Mouse (Mus musculus): ENCODE results near the gene Nadk. TPM values are rescaled to one million over a fixed set of nuclear protein-coding genes. Genes with fewer than 3 reads are reported as not detected.

The Nadk gene
- total and polyA plus RNA-seq, 2 experiments from 2014 or later = 48.2 to 81.6 TPM

DNA sequence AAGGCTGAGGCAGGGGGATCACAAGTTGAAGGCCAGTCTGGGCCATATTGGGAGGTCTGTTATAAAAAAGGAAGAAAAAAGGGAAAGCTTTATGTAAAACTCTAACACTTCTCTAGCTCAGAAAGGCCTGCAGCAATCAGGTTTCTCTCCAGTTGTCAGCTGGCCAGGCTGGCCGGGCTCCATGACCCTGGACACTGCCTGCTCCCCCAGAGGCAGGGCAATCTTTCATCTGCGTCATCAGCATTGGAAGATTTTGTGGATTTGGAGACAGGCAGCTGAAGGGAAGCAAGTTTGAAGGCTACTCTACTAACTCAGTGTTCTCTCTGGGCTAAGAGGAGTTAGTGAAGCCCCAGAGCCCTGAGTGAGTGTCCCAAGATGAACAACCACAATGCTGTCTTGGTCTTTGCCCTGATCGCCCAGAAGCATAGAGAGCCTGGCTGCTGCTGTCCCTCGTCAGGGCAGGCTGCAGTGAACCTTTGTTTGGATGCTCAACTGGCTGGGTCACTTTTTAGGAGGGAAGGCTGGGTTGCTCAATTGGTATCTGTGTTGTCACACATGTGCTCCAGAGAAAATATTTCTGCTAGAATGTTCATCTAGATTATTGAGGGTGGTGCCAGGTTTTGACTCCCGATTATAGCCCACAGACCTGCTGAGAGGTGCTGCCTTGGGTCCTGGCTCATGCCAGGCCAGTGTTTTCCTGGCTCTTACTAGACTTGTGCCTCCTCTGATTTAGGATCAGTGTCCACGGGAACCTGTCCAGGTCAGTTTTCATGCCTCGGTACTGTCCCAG is 16.4 kb downstream of the Nadk start:
- no peak overlapping the region for H3K4me2 ChIP-seq (ENCODE audit: low read depth, low read length, poor library complexity, severe bottlenecking)
- no peaks in the 10 kb centered on the region for H3K27me3 ChIP-seq (ENCODE audit: insufficient read depth, low read length)
- DNase-seq (ENCODE audit: low spot score) (no peak), ATAC-seq (ENCODE audit: low FRiP score) (no peak)
- H3K4me1 ChIP-seq (ENCODE audit: insufficient read depth, low read length) = no peaks in the 10 kb centered on the region
- H3K36me3 ChIP-seq (ENCODE audit: insufficient read depth, low read length) = peaks cover 36% of the 10 kb centered on the region
- no peaks in the 10 kb centered on the region for H3K9me3 ChIP-seq (ENCODE audit: low read length)
- H3K4me3 ChIP-seq (ENCODE audit: low read depth, low read length) = no peak overlapping the region
- H3K27ac ChIP-seq (ENCODE audit: low read depth, low read length) = no peak overlapping the region
- no peak overlapping the region for H3K9ac ChIP-seq (replicated peaks; ENCODE audit: low read length, poor library complexity, severe bottlenecking)
- no peak for TF ChIP-seq CTCF (IDR thresholded peaks at IDR 0.05)
- 91% methylated on average over 7 of the region's 7 CpGs for WGBS

DNA sequence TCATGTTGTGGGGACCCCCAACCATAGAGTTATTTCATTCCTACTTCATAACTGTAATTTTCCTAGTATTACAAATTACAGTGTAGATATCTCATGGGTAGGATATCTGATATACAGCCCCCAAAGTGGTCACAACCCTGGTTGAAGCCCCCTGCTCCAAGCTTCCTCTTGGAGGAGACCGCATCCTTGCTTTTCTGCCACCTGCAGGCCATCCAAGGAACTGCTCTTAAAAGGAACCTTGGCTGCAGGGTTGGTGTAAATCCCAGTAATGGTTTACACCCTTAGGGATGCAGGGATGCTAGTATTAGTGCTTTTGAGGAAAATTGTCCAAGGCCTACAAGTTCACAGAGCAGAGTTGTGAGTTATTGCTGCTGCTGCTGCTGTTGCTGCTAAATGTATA is 18.2 kb downstream of the Nadk start:
- Histone ChIP-seq H3K36me3 (ENCODE audit: insufficient read depth, low read length) (peaks cover 55% of the 10 kb centered on the region), H3K27ac (ENCODE audit: low read depth, low read length) (no peak overlapping the region), H3K9me3 (ENCODE audit: low read length) (no peaks in the 10 kb centered on the region), H3K4me2 (ENCODE audit: low read depth, low read length, poor library complexity, severe bottlenecking) (no peak overlapping the region), H3K4me3 (ENCODE audit: low read depth, low read length) (no peak overlapping the region), H3K27me3 (ENCODE audit: insufficient read depth, low read length) (no peaks in the 10 kb centered on the region), H3K9ac (replicated peaks; ENCODE audit: low read length, poor library complexity, severe bottlenecking) (no peak overlapping the region), H3K4me1 (ENCODE audit: insufficient read depth, low read length) (no peaks in the 10 kb centered on the region)
- DNase-seq (ENCODE audit: low spot score) = peak; percentile 59
- ATAC-seq (ENCODE audit: low FRiP score) = no peak
- peak; percentile 88 for TF ChIP-seq CTCF (IDR thresholded peaks at IDR 0.05)
- 32% methylated on average over 1 of the region's 1 CpGs for WGBS

DNA sequence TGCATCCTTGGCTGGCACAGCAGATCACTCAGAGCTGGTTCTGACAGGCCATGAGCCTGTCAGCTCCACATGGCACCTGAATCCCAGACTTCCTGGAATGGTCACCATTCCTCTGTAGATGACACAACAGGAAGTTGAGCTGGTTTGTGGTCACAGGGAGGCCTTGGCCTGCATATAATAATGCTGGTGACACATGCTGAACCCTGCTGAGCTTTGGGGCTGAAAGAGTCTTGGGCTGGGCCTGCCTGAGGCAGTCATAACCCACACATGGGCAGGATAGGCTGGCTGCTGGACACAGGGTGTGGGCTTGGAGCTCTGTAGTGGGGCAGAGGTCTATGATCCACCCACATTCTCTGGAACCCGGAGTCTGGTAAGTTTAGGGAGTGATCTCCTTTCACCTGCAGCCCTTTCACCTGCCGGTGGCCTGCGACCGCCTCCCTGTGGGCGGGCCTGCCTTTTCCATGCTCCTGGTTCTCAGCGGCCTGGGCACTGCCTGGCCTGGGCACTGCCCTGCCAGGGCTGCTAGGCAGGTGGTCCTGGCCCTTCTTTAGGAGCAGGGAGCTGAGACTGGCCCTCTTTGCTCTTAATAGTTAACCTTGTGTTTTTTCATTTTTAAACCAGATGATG is 20.2 kb downstream of the Nadk start:
- H3K9ac ChIP-seq (replicated peaks; ENCODE audit: low read length, poor library complexity, severe bottlenecking) = no peak overlapping the region
- no peak overlapping the region for H3K27ac ChIP-seq (ENCODE audit: low read depth, low read length)
- ATAC-seq (ENCODE audit: low FRiP score) = no peak
- TF ChIP-seq CTCF (IDR thresholded peaks at IDR 0.05) = no peak
- 91% methylated on average over 6 of the region's 6 CpGs for WGBS
- H3K4me1 ChIP-seq (ENCODE audit: insufficient read depth, low read length) = no peaks in the 10 kb centered on the region
- no peaks in the 10 kb centered on the region for H3K27me3 ChIP-seq (ENCODE audit: insufficient read depth, low read length)
- no peak overlapping the region for H3K4me3 ChIP-seq (ENCODE audit: low read depth, low read length)
- H3K36me3 ChIP-seq (ENCODE audit: insufficient read depth, low read length) = peaks cover 66% of the 10 kb centered on the region
- no peak for DNase-seq (ENCODE audit: low spot score)
- H3K9me3 ChIP-seq (ENCODE audit: low read length) = no peaks in the 10 kb centered on the region
- no peak overlapping the region for H3K4me2 ChIP-seq (ENCODE audit: low read depth, low read length, poor library complexity, severe bottlenecking)

DNA sequence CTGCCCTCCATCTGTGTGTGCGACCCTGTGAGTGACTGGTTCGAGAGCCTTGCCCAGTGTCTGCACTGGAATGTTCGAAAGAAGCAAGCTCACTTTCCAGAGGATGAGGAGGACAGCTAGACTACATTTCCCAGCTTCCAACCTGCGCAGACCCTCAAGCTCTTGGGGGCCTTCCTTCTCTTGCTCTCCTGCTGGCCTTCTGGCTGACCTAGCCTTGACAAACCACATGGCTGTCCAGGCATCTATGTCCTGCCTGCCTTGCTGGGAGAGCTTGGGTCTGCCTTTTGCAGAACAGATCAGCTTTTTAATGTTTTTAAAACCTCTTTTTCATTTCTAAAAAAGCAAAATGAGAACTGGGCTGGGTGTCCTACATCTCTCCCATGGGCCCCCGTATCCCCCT is 27.2 kb downstream of the Nadk start:
- Histone ChIP-seq H3K27ac (ENCODE audit: low read depth, low read length) (no peak overlapping the region), H3K4me3 (ENCODE audit: low read depth, low read length) (no peak overlapping the region), H3K27me3 (ENCODE audit: insufficient read depth, low read length) (no peaks in the 10 kb centered on the region), H3K4me2 (ENCODE audit: low read depth, low read length, poor library complexity, severe bottlenecking) (no peak overlapping the region), H3K4me1 (ENCODE audit: insufficient read depth, low read length) (no peaks in the 10 kb centered on the region), H3K9ac (replicated peaks; ENCODE audit: low read length, poor library complexity, severe bottlenecking) (no peak overlapping the region), H3K9me3 (ENCODE audit: low read length) (no peaks in the 10 kb centered on the region), H3K36me3 (ENCODE audit: insufficient read depth, low read length) (peaks cover 61% of the 10 kb centered on the region)
- no peak for TF ChIP-seq CTCF (IDR thresholded peaks at IDR 0.05)
- 91% methylated on average over 5 of the region's 5 CpGs for WGBS
- DNase-seq (ENCODE audit: low spot score) (no peak), ATAC-seq (ENCODE audit: low FRiP score) (no peak)

DNA sequence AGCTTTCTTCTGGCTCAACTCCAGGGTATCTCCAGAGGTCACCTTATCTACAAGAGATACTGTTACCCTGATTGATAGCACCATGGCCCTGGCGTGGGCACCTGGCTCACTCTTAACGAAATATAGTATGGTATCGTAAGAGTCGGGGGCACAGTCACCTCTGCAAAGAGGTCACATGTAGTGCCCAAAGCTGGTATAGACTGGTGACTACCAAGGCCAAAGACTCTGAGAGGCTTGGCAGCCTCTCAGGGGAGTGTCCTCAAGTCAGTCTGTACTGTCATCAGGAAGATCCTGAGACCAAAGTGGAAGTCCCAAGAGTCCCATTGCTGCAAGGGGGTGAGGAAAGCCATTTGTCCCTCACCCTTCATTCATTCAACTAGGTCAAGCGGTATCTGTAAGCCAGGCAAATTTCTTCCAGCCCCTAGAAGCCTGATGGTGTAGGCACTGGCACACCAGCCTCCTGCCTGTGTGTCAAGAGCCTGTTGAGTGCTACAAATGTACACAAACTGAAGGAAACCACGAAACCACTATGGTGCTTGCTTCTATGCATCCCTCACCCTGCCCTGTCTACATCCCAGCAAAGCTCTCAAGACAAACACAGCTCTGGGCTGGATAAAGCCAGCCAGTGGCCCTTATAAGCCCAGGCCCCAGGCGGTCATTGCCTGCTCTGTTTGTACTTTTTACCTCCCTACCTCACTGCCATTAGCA is 29.0 kb downstream of the Nadk start:
- H3K27ac ChIP-seq (ENCODE audit: low read depth, low read length) = no peak overlapping the region
- peaks cover 45% of the 10 kb centered on the region for H3K36me3 ChIP-seq (ENCODE audit: insufficient read depth, low read length)
- H3K4me3 ChIP-seq (ENCODE audit: low read depth, low read length) = no peak overlapping the region
- H3K4me2 ChIP-seq (ENCODE audit: low read depth, low read length, poor library complexity, severe bottlenecking) = no peak overlapping the region
- H3K9ac ChIP-seq (replicated peaks; ENCODE audit: low read length, poor library complexity, severe bottlenecking) = no peak overlapping the region
- no peak for TF ChIP-seq CTCF (IDR thresholded peaks at IDR 0.05)
- H3K4me1 ChIP-seq (ENCODE audit: insufficient read depth, low read length) = no peaks in the 10 kb centered on the region
- no peaks in the 10 kb centered on the region for H3K27me3 ChIP-seq (ENCODE audit: insufficient read depth, low read length)
- H3K9me3 ChIP-seq (ENCODE audit: low read length) = no peaks in the 10 kb centered on the region
- ATAC-seq (ENCODE audit: low FRiP score) = no peak
- no peak for DNase-seq (ENCODE audit: low spot score)
- WGBS = 87% methylated on average over 7 of the region's 7 CpGs

DNA sequence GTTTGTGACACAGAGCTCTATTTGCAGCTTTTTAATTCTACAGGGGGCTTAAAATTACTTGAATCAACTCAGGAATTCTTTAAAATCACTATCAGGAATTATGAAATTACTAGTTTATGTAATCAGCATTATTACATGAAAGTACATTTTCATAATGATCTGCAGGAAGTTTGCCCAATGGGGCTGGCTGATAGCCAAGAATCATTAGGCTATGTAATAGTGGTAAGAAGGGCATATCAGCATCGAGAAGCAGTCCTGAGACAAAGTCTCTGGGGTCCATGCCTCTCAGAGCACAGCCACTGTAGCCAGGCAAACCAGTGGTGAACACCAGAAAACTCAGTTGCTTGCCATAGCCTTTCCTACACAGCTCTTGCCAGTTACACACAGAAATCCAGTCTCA is 31.6 kb downstream of the Nadk start:
- WGBS = 61% methylated on average over 1 of the region's 1 CpGs
- H3K27ac ChIP-seq (ENCODE audit: low read depth, low read length) = no peak overlapping the region
- H3K36me3 ChIP-seq (ENCODE audit: insufficient read depth, low read length) = peaks cover 21% of the 10 kb centered on the region
- no peak for TF ChIP-seq CTCF (IDR thresholded peaks at IDR 0.05)
- no peak overlapping the region for H3K4me3 ChIP-seq (ENCODE audit: low read depth, low read length)
- ATAC-seq (ENCODE audit: low FRiP score) = no peak
- no peaks in the 10 kb centered on the region for H3K4me1 ChIP-seq (ENCODE audit: insufficient read depth, low read length)
- no peaks in the 10 kb centered on the region for H3K27me3 ChIP-seq (ENCODE audit: insufficient read depth, low read length)
- peak; percentile 10 for DNase-seq (ENCODE audit: low spot score)
- no peak overlapping the region for H3K9ac ChIP-seq (replicated peaks; ENCODE audit: low read length, poor library complexity, severe bottlenecking)
- H3K4me2 ChIP-seq (ENCODE audit: low read depth, low read length, poor library complexity, severe bottlenecking) = no peak overlapping the region
- no peaks in the 10 kb centered on the region for H3K9me3 ChIP-seq (ENCODE audit: low read length)
